Mouse (Mus musculus) neural tube, embryonic 15.5 days (tissue): ENCODE measurements around the gene Nkd1. TPM values are rescaled to one million over a fixed set of nuclear protein-coding genes. Genes with fewer than 3 reads are reported as not detected.

ENCODE experiments used
- ATAC-seq: fragments of 200-750 bp; cut with Nextera tagmentation; 2 replicates; pipeline ENCODE4 v1.8.0; 2017; ENCODE audit warnings: mild to moderate bottlenecking, moderate TSS enrichment, moderate library complexity; ENCODE audit not compliant: low FRiP score
- H3K27ac ChIP-seq: fragments of 300-500 bp; sonication (generic); replicated peaks from 2 replicates; pipeline ENCODE4 v1.5.1; 2015; ENCODE audit warnings: mild to moderate bottlenecking, inconsistent platforms
- H3K27me3 ChIP-seq: fragments of 300-500 bp; sonication (generic); replicated peaks from 2 replicates; pipeline ENCODE4 v1.6.1; 2015; ENCODE audit warnings: inconsistent platforms
- H3K36me3 ChIP-seq: fragments of 300-500 bp; sonication (generic); 2 replicates; pipeline ENCODE4 v1.6.1; 2015; ENCODE audit warnings: inconsistent platforms
- H3K4me1 ChIP-seq: fragments of 300-500 bp; sonication (generic); 2 replicates; pipeline ENCODE4 v1.6.1; 2015; ENCODE audit warnings: inconsistent platforms
- H3K4me2 ChIP-seq: fragments of 300-500 bp; sonication (generic); 2 replicates; pipeline ENCODE4 v1.6.1; 2015; ENCODE audit warnings: inconsistent platforms, mild to moderate bottlenecking, moderate library complexity
- H3K4me3 ChIP-seq: fragments of 300-500 bp; sonication (generic); replicated peaks from 2 replicates; pipeline ENCODE4 v1.5.1; 2015; ENCODE audit warnings: mild to moderate bottlenecking, inconsistent platforms
- H3K9ac ChIP-seq: fragments of 300-500 bp; sonication (generic); replicated peaks from 2 replicates; pipeline ENCODE4 v1.6.1; 2015; ENCODE audit warnings: mild to moderate bottlenecking, inconsistent platforms
- H3K9me3 ChIP-seq: fragments of 300-500 bp; sonication (generic); replicated peaks from 2 replicates; pipeline ENCODE4 v1.6.1; 2016; ENCODE audit warnings: inconsistent platforms
- WGBS: fragments of 180-500 bp; shearing (Covaris S2); methylation state at CpG from one replicate; pipeline ENCODE4 v1.1.7; 2015; ENCODE audit warnings: mixed read lengths; 5-methylcytosine and 5-hydroxymethylcytosine counted together
- polyA plus RNA-seq: library from polyadenylated mRNA; unstranded; fragments of >200 nt; fragmentation: Nextera tagmentation; extraction: Ambion mirVana; gene quantifications from 2 replicates; pipeline ENCODE4 v1.2.1, GENCODE M21; 2015

The Nkd1 gene
- polyA plus RNA-seq, 1 experiment from 2014 or later: 40.2 TPM

GRCm38 (mm10) chr8:88642734-88643564, 121.8 kb downstream of the Nkd1 start:
- Histone ChIP-seq H3K4me3 (no peak overlapping the region), H3K9me3 (no peaks in the 10 kb centered on the region; the same call in 1 of the 2 replicates), H3K4me2 (no peak overlapping the region), H3K9ac (no peak overlapping the region), H3K36me3 (no peaks in the 10 kb centered on the region), H3K4me1 (peaks cover 11% of the 10 kb centered on the region), H3K27ac (no peak overlapping the region), H3K27me3 (peaks cover 3% of the 10 kb centered on the region)
- ATAC-seq: no peak
- 72% methylated on average over 5 of the region's 5 CpGs for WGBS

Other genes starting within 250 kb of the Nkd1 start
- gene Adcy7, start 249.0 kb upstream of the Nkd1 start, polyA plus RNA-seq: 6.0 and 10.7 TPM in 2 replicates
- gene Brd7, start 159.2 kb upstream of the Nkd1 start, polyA plus RNA-seq: 56.5 and 64.3 TPM in 2 replicates
- 1.2 and 2.4 TPM in 2 replicates for gene Snx20, start 114.8 kb downstream of the Nkd1 start, polyA plus RNA-seq
- 0.09 and 0.12 TPM in 2 replicates for gene Nod2, start 126.0 kb downstream of the Nkd1 start, polyA plus RNA-seq
- gene Cyld, start 175.7 kb downstream of the Nkd1 start, polyA plus RNA-seq: 15.6 and 16.1 TPM in 2 replicates